Mouse (Mus musculus) hindbrain, embryonic 12.5 days (tissue): ENCODE measurements around the gene Rab3d. TPM values are rescaled to one million over a fixed set of nuclear protein-coding genes. Genes with fewer than 3 reads are reported as not detected.

ENCODE experiments used
- ATAC-seq: fragments of 200-750 bp; cut with Nextera tagmentation; 2 replicates; pipeline ENCODE4 v1.8.0; 2017; ENCODE audit warnings: moderate TSS enrichment; ENCODE audit not compliant: low FRiP score
- H3K27ac ChIP-seq: fragments of 300-500 bp; sonication (generic); 2 replicates; pipeline ENCODE4 v1.5.1; 2016; ENCODE audit warnings: mild to moderate bottlenecking
- H3K27me3 ChIP-seq: fragments of 300-500 bp; sonication (generic); 2 replicates; pipeline ENCODE4 v1.6.1; 2016; ENCODE audit warnings: mild to moderate bottlenecking
- H3K36me3 ChIP-seq: fragments of 300-500 bp; sonication (generic); 2 replicates; pipeline ENCODE4 v1.6.1; 2016; ENCODE audit warnings: mild to moderate bottlenecking
- H3K4me1 ChIP-seq: fragments of 300-500 bp; sonication (generic); 2 replicates; pipeline ENCODE4 v1.6.1; 2016
- H3K4me2 ChIP-seq: fragments of 300-500 bp; sonication (generic); replicated peaks from 2 replicates; pipeline ENCODE4 v1.6.1; 2016; ENCODE audit warnings: mild to moderate bottlenecking
- H3K4me3 ChIP-seq: fragments of 300-500 bp; sonication (generic); 2 replicates; pipeline ENCODE4 v1.5.1; 2016; ENCODE audit warnings: mild to moderate bottlenecking
- H3K9ac ChIP-seq: fragments of 300-500 bp; sonication (generic); 2 replicates; pipeline ENCODE4 v1.6.1; 2016; ENCODE audit warnings: mild to moderate bottlenecking, moderate library complexity
- H3K9me3 ChIP-seq: fragments of 300-500 bp; sonication (generic); replicated peaks from 2 replicates; pipeline ENCODE4 v1.6.1; 2016; ENCODE audit warnings: mild to moderate bottlenecking
- WGBS: fragments of 180-500 bp; shearing (Covaris S2); methylation state at CpG from one replicate; pipeline ENCODE4 v1.1.7; 2016; 5-methylcytosine and 5-hydroxymethylcytosine counted together
- polyA plus RNA-seq: library from polyadenylated mRNA; unstranded; fragments of >200 nt; fragmentation: Nextera tagmentation; extraction: Ambion mirVana; gene quantifications from 2 replicates; pipeline ENCODE4 v1.2.1, GENCODE M21; 2016

The Rab3d gene
- polyA plus RNA-seq, 1 experiment from 2014 or later, result 15.5 TPM

DNA sequence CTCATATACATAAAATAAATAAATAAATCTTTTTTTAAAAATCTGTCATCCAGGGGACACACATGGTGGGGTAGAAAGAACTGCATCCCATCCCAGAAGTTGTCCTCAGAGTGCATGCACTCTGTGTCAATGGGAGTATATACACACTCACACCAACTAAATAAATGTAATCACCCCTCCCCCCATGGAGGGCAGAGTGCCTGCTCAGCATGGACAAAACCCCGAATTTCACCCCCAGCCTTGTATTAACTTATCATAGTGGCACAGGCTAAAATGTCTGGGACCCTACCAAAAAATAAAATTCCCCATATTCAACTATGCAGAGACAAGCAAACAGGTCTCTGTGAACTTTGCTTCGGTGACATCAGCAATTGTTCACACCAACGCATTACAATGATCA is 36.6 kb upstream of the Rab3d start:
- Histone ChIP-seq H3K4me2 (peak overlapping the region; percentile 59; the same call in 1 of the 2 replicates), H3K9me3 (0 out of 2 replicates have a peak, but pooled peaks cover 3% of the 10 kb centered on the region), H3K36me3 (no peaks in the 10 kb centered on the region), H3K27me3 (peaks cover 13% of the 10 kb centered on the region), H3K27ac (no peak overlapping the region), H3K9ac (no peak overlapping the region), H3K4me1 (peaks cover 16% of the 10 kb centered on the region), H3K4me3 (no peak overlapping the region)
- ATAC-seq, result no peak
- WGBS, result 83% methylated on average over 3 of the region's 3 CpGs

GRCm38 (mm10) chr9:21953600-21953999 is 35.6 kb upstream of the Rab3d start:
- Histone ChIP-seq H3K36me3 (no peaks in the 10 kb centered on the region), H3K9ac (no peak overlapping the region), H3K4me1 (peaks cover 16% of the 10 kb centered on the region), H3K27ac (no peak overlapping the region), H3K27me3 (0 out of 2 replicates have a peak, but pooled peaks cover 5% of the 10 kb centered on the region), H3K4me3 (no peak overlapping the region), H3K4me2 (no peak overlapping the region), H3K9me3 (0 out of 2 replicates have a peak, but pooled peaks cover 3% of the 10 kb centered on the region)
- WGBS, result 19% methylated on average over 3 of the region's 3 CpGs
- no peak for ATAC-seq

DNA sequence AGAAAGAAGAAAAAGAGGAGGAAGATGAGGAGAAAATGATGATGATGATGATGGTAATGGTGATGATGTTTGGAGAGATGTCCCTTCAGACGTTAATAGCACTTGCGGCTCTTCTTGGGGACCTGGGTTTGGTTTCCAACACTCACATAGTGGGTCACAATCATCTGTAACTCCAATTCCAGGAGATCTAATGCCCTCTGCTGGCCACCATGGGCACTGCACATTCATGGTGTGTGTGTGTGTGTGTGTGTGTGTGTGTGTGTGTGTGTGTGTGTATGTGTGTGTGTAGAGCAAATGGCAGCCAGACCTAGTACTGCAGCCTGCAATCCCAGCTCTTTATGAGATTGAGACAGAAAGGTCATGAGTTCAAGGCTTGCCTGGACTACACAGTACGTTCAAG is 34.0 kb upstream of the Rab3d start:
- H3K4me3 ChIP-seq, result no peak overlapping the region
- peaks cover 20% of the 10 kb centered on the region for H3K27me3 ChIP-seq
- no peak overlapping the region for H3K27ac ChIP-seq
- H3K4me2 ChIP-seq, result no peak overlapping the region
- ATAC-seq, result no peak
- no peak overlapping the region for H3K9ac ChIP-seq
- 88% methylated on average over 3 of the region's 3 CpGs for WGBS
- peaks cover 5% of the 10 kb centered on the region; the same call in 1 of the 2 replicates for H3K36me3 ChIP-seq
- H3K4me1 ChIP-seq, result peaks cover 24% of the 10 kb centered on the region
- H3K9me3 ChIP-seq, result 0 out of 2 replicates have a peak, but pooled peaks cover 3% of the 10 kb centered on the region

DNA sequence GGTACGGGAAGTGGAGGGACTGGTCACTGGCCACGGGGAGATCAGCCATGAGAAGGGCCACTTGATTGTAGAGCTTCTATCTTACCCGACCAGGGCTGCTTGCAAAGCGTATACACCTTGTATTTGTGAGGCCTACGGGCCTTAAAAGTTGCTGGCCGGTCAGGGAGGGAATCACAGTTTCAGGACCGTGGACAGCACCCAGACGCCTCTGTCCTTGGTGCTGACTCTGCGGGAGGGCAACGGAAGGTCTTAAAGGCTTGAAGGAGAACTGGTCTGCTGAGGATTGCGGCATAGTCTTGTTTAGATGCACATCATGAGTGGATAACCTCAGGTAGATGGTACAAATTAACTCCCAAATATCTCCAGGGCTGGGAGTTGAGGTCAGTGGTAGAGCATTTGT is 32.3 kb upstream of the Rab3d start:
- no peak overlapping the region for H3K4me2 ChIP-seq
- no peak for ATAC-seq
- H3K4me3 ChIP-seq, result no peak overlapping the region
- H3K9ac ChIP-seq, result no peak overlapping the region
- H3K9me3 ChIP-seq, result 0 out of 2 replicates have a peak, but pooled peaks cover 3% of the 10 kb centered on the region
- peaks cover 28% of the 10 kb centered on the region for H3K27me3 ChIP-seq
- peaks cover 5% of the 10 kb centered on the region; the same call in 1 of the 2 replicates for H3K36me3 ChIP-seq
- no peak overlapping the region for H3K27ac ChIP-seq
- WGBS, result 25% methylated on average over 11 of the region's 11 CpGs
- H3K4me1 ChIP-seq, result peaks cover 20% of the 10 kb centered on the region

DNA sequence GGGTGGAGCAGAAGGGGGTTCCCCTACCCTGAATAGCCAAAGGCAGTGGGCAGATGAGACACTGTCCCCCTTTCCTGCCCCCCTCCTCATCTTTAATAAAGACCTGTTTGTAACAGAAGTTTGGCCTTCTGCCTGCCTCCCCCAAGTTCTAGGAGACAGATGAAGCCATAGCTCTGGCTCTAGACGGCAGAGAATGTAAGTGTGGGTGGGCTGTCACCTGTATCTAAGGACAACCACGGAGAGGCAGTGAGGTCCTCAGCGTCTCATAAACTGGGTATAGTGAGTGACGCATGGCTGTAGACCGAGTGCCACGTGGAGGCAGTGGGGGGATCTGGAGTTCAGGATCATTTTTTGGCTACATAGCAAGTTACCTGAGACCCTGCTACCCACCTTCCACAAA is 30.8 kb upstream of the Rab3d start:
- H3K27me3 ChIP-seq, result peaks cover 28% of the 10 kb centered on the region
- no peak overlapping the region for H3K9ac ChIP-seq
- 67% methylated on average over 6 of the region's 6 CpGs for WGBS
- no peak overlapping the region for H3K4me2 ChIP-seq
- H3K36me3 ChIP-seq, result peaks cover 8% of the 10 kb centered on the region; the same call in 1 of the 2 replicates
- no peak overlapping the region for H3K27ac ChIP-seq
- no peak overlapping the region for H3K4me3 ChIP-seq
- H3K9me3 ChIP-seq, result 0 out of 2 replicates have a peak, but pooled peaks cover 3% of the 10 kb centered on the region
- peaks cover 21% of the 10 kb centered on the region for H3K4me1 ChIP-seq
- no peak for ATAC-seq

- ATAC-seq, result no peak
- H3K4me1 ChIP-seq, result peaks cover 15% of the 10 kb centered on the region
- no peak overlapping the region for H3K9ac ChIP-seq
- H3K27me3 ChIP-seq, result peaks cover 35% of the 10 kb centered on the region
- 0 out of 2 replicates have a peak, but pooled peaks cover 3% of the 10 kb centered on the region for H3K9me3 ChIP-seq
- H3K4me3 ChIP-seq, result no peak overlapping the region
- H3K4me2 ChIP-seq, result no peak overlapping the region
- H3K27ac ChIP-seq, result no peak overlapping the region
- peaks cover 8% of the 10 kb centered on the region; the same call in 1 of the 2 replicates for H3K36me3 ChIP-seq
- WGBS, result 64% methylated on average over 8 of the region's 8 CpGs
Measured at GRCm38 (mm10) chr9:21948146-21948545, 30.2 kb upstream of the Rab3d start.

DNA sequence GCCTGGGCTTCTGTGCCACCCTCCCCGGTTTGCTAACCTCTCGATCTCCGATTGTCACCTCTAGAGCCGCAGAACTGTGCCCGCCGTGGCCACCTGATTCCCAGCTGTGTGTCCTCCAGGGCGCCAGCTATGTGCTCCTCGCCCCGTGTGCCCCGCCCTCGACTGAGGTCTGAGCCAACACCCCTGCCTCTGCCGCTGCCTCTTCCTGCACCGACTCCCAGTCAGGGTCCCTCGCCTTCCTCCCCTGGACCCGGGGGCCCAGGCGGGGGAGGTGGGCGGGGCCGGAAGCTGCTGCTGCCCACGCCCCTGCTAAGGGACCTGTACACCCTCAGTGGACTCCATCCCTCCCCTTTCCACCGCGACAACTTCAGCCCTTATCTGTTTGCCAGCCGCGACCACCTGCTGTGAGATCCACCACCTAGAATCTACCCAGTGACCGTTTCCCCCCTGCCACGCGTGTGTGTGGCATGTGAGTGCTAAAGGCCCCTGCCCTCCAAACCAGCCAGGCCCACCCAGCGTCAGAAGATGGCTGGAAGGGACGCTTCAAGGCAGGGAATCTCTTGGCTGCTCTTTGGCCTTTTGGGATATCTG is 29.6 kb upstream of the Rab3d start:
- Histone ChIP-seq H3K4me2 (peak overlapping the region; percentile 22; the same call in 1 of the 2 replicates), H3K4me1 (peaks cover 14% of the 10 kb centered on the region), H3K27ac (no peak overlapping the region), H3K9ac (no peak overlapping the region), H3K27me3 (peaks cover 36% of the 10 kb centered on the region), H3K36me3 (peaks cover 8% of the 10 kb centered on the region; the same call in 1 of the 2 replicates), H3K4me3 (no peak overlapping the region), H3K9me3 (0 out of 2 replicates have a peak, but pooled peaks cover 3% of the 10 kb centered on the region)
- no peak for ATAC-seq
- 7% methylated on average over 28 of the region's 28 CpGs for WGBS

DNA sequence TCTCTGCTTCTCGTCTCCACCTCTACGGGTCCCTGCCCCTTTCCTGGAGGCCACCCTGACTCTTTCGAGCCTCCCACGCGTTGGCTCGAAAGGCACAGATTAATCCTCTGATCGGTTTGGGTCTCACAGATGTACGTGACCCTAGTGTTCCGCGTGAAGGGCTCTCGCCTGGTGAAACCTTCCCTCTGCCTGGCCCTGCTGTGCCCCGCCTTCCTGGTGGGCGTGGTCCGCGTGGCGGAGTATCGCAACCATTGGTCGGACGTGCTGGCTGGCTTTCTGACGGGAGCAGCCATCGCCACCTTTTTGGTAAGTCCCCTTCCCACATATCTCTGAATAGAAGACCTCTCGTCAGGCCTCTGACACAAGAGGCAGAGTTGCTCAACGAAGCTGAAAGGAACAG is 26.3 kb upstream of the Rab3d start:
- Histone ChIP-seq H3K4me1 (peaks cover 16% of the 10 kb centered on the region), H3K4me2 (no peak overlapping the region), H3K9me3 (no peaks in the 10 kb centered on the region), H3K4me3 (no peak overlapping the region), H3K36me3 (peaks cover 19% of the 10 kb centered on the region), H3K9ac (no peak overlapping the region), H3K27me3 (peaks cover 31% of the 10 kb centered on the region), H3K27ac (no peak overlapping the region)
- WGBS, result 20% methylated on average over 23 of the region's 23 CpGs
- no peak for ATAC-seq

- Histone ChIP-seq H3K4me3 (no peak overlapping the region), H3K4me2 (no peak overlapping the region), H3K4me1 (peaks cover 18% of the 10 kb centered on the region), H3K9me3 (no peaks in the 10 kb centered on the region), H3K9ac (no peak overlapping the region), H3K36me3 (peaks cover 19% of the 10 kb centered on the region), H3K27me3 (peaks cover 31% of the 10 kb centered on the region), H3K27ac (no peak overlapping the region)
- no peak for ATAC-seq
- WGBS, result 59% methylated on average over 12 of the region's 12 CpGs
Measured at GRCm38 (mm10) chr9:21943638-21944037, 25.6 kb upstream of the Rab3d start.

DNA sequence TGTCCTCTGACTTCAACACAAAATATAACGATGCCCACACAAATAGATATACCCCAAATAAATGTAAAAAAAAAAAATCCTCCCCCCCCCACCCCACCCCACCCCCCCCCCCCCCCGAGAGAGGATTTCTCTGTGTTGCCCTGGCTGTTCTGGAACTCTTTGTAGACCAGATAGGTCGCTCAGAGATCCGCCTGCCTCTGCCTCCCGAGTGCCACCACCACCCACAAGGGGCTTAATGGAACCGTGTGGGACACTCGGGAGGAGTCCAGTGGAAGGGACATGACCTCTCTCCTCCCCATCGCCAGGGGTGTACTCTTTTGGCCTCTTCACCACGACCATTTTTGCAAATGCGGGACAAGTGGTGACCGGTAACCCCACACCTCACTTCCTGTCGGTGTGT is 25.1 kb upstream of the Rab3d start:
- H3K4me3 ChIP-seq, result no peak overlapping the region
- no peak overlapping the region for H3K9ac ChIP-seq
- H3K27ac ChIP-seq, result no peak overlapping the region
- H3K36me3 ChIP-seq, result peaks cover 19% of the 10 kb centered on the region
- H3K4me1 ChIP-seq, result peaks cover 24% of the 10 kb centered on the region
- no peak overlapping the region for H3K4me2 ChIP-seq
- 80% methylated on average over 11 of the region's 12 CpGs for WGBS
- H3K9me3 ChIP-seq, result no peaks in the 10 kb centered on the region
- ATAC-seq, result 0 out of 2 replicates have a peak, but pooled peaks have one; percentile 3
- H3K27me3 ChIP-seq, result peaks cover 26% of the 10 kb centered on the region

DNA sequence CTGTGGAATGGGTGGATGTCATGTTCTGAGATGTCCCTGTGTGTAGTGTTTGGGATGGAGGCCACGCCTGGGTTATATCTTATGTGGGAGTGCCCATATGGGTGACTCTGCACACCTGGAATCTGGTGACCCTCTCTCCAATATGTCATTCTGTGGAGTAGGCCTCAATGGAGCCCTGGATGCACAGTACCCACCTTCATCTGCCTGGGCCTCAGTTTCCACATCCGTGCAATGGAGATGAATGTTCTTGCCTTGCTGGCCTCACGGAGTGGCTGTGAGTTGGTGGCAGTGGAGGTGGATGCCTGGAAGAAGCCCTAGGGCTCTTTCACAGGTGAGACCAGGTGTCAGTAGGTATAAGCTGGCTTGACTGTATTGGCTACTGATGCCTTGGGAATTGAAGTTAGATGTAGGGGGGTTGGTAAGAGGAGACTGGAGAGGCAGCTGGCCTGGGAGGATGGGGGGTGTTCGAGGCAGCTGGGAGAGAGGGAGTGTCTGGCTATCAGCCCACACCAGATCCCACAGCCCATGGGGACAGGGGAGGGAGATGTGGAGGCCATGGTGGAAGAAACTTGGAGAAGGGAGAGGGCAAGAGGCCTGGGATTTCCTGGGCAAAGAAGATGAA is 20.4 kb upstream of the Rab3d start:
- Histone ChIP-seq H3K36me3 (peaks cover 12% of the 10 kb centered on the region), H3K27ac (no peak overlapping the region), H3K27me3 (peaks cover 3% of the 10 kb centered on the region), H3K4me2 (peak overlapping the region; percentile 82), H3K4me1 (peaks cover 22% of the 10 kb centered on the region), H3K9me3 (no peaks in the 10 kb centered on the region), H3K4me3 (peak overlapping the region; percentile 64), H3K9ac (no peak overlapping the region; the same call in 1 of the 2 replicates)
- 85% methylated on average over 4 of the region's 4 CpGs for WGBS
- ATAC-seq, result no peak

- Histone ChIP-seq H3K4me3 (peak overlapping the region; percentile 64), H3K27me3 (peaks cover 1% of the 10 kb centered on the region; the same call in 1 of the 2 replicates), H3K9ac (peak overlapping the region; percentile 87), H3K9me3 (no peaks in the 10 kb centered on the region), H3K27ac (no peak overlapping the region), H3K36me3 (peaks cover 12% of the 10 kb centered on the region), H3K4me1 (peaks cover 22% of the 10 kb centered on the region), H3K4me2 (peak overlapping the region; percentile 82)
- 79% methylated on average over 4 of the region's 4 CpGs for WGBS
- peak; percentile 21; the same call in 1 of the 2 replicates for ATAC-seq
Measured at GRCm38 (mm10) chr9:21937711-21938175, 19.8 kb upstream of the Rab3d start.
